Mouse (Mus musculus) heart, adult 2 months (tissue): Measurements from ENCODE around the gene Card9. TPM values are rescaled to one million over a fixed set of nuclear protein-coding genes. Genes with fewer than 3 reads are reported as not detected.

Experiments
- DNase-seq, 2 experiments: peaks; one replicate each; pipeline ENCODE4 v3.0.0; 2021
- H3K27ac ChIP-seq: fragments of 200-600 bp; 2 replicates; pipeline ENCODE4 v1.8.1; 2022
- H3K27me3 ChIP-seq: fragments of 200-500 bp; 2 replicates; pipeline ENCODE4 v1.6.1; 2012; ENCODE audit warnings: mild to moderate bottlenecking, low read length, inconsistent platforms, mixed read lengths; ENCODE audit not compliant: control insufficient read depth, insufficient read depth
- H3K36me3 ChIP-seq: fragments of 200-500 bp; 2 replicates; pipeline ENCODE4 v1.6.1; 2012; ENCODE audit warnings: low read length, inconsistent platforms; ENCODE audit not compliant: control insufficient read depth, insufficient read depth
- H3K4me1 ChIP-seq: fragments of 200-500 bp; 2 replicates; pipeline ENCODE4 v1.6.1; 2011; ENCODE audit warnings: low read length; ENCODE audit not compliant: control insufficient read depth, insufficient read depth
- H3K4me3 ChIP-seq: fragments of 200-600 bp; 2 replicates; pipeline ENCODE4 v1.8.1; 2022
- H3K79me2 ChIP-seq: fragments of 200-500 bp; replicated peaks from 2 replicates; pipeline ENCODE4 v1.6.1; 2012; ENCODE audit warnings: mild to moderate bottlenecking, inconsistent platforms, low read length, moderate library complexity, mixed read lengths; ENCODE audit not compliant: control insufficient read depth, insufficient read depth
- H3K9ac ChIP-seq: fragments of 200-500 bp; 2 replicates; pipeline ENCODE4 v1.6.1; 2012; ENCODE audit warnings: low read depth, mild to moderate bottlenecking, control low read depth, inconsistent platforms, low read length, mixed read lengths
- CTCF ChIP-seq: fragments of 200-600 bp; IDR thresholded peaks from 2 replicates; pipeline ENCODE4 v1.8.1; 2022; ENCODE audit warnings: antibody characterized with exemption, mild to moderate bottlenecking, moderate library complexity
- EP300 ChIP-seq: fragments of 200-500 bp; IDR thresholded peaks from 2 replicates; pipeline ENCODE4 v1.6.1; 2011; ENCODE audit warnings: low read depth, low read length, control low read depth; ENCODE audit not compliant: insufficient read depth
- POLR2A ChIP-seq: fragments of 200-500 bp; IDR thresholded peaks from 2 replicates; pipeline ENCODE4 v1.6.1; 2011; ENCODE audit warnings: mild to moderate bottlenecking, low read depth, low read length, control low read depth; ENCODE audit not compliant: insufficient read depth
- WGBS: fragments of 180-500 bp; shearing (Covaris S2); methylation state at CpG from one replicate; pipeline ENCODE4 v1.1.7; 2018; 5-methylcytosine and 5-hydroxymethylcytosine counted together
- intact Hi-C: fragments of 180-260 bp; cut with DNase I; formaldehyde crosslinking; loops from one replicate; pipeline ENCODE4 v1.15.1; 2025
- polyA plus RNA-seq: library from polyadenylated mRNA; depleted of rRNA; stranded (reverse); fragments of >200 nt; gene quantifications from 2 replicates; pipeline ENCODE4 v1.2.3, GENCODE M21; 2012
- total RNA-seq, 2 experiments: library from RNA; stranded (reverse); gene quantifications; 2 replicates each; pipeline ENCODE4 v1.2.3; 2021

The Card9 gene
- total and polyA plus RNA-seq, 3 experiments = 1.0 to 4.1 (median 1.2) TPM

DNA sequence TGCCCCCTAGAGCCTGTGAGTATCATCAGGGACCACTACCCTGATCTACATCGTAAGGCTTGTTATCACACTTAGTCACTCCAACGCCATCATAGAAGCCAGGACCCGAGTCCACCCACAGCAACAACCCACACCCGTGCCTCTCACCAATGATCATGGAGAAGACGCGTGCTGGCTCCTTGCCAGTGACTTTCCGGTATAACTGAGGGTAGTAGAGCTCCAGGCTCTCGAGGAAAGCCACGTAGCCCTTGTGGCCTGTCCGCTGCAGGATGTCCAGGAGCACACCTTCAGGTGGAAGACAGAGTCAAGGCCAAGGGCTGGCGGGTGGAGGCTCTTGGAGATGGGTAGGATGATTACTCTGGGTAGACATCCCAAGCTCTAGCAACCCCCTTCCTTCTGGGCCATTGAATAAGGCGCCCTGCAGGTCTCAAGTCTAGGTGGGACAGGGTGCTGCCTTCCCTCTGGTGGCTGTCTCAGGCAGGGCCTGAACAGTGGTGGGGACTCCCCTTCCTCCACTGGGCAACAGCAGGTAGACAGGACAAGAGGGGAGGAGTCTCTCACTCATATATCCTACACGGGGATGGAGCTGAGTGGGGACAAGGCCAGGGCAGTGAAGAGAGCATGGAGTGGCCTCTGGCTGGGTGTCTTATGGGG lies 1.9 kb downstream of the Card9 start:
- TF ChIP-seq CTCF (no peak), POLR2A (no peak), EP300 (no peak)
- Histone ChIP-seq H3K27ac (no peak overlapping the region; the same call in 1 of the 2 replicates), H3K27me3 (no peaks in the 10 kb centered on the region), H3K36me3 (no peaks in the 10 kb centered on the region), H3K4me3 (no peak overlapping the region), H3K9ac (no peak overlapping the region), H3K79me2 (no peaks in the 10 kb centered on the region), H3K4me1 (peaks cover 3% of the 10 kb centered on the region)
- intact Hi-C loops = no loop called here
- DNase-seq = no peak
- 78% methylated on average over 13 of the region's 13 CpGs for WGBS

DNA sequence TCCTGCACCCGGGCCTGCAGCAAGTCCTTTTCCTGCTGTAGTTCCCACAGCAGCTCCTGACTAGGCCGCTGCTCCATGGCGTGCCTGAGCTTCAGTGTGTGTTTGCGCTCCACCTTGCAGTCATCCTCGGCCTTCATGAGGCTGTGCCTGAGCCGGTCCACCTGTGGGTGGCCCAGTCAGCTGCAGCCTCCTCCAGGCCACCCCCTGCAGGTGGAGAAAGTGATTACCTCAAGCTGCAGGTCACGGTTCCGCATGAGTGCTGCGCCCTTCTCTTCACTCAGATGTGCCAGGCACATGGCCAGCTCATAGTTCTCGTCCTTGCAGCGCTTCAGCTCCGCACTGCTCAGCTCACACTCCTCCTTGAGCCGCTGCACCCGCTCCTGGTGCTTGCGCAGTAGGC lies 3.2 kb downstream of the Card9 start:
- no peaks in the 10 kb centered on the region for H3K36me3 ChIP-seq
- WGBS = 69% methylated on average over 15 of the region's 15 CpGs
- peaks cover under 1% of the 10 kb centered on the region; the same call in 1 of the 2 replicates for H3K79me2 ChIP-seq
- H3K9ac ChIP-seq = no peak overlapping the region
- intact Hi-C loops = no loop called here
- H3K27me3 ChIP-seq = no peaks in the 10 kb centered on the region
- no peak overlapping the region for H3K27ac ChIP-seq
- H3K4me1 ChIP-seq = peaks cover 6% of the 10 kb centered on the region
- H3K4me3 ChIP-seq = no peak overlapping the region
- DNase-seq = no peak
- TF ChIP-seq POLR2A (no peak), CTCF (0 out of 2 replicates have a peak, but pooled peaks have one; percentile 10), EP300 (no peak)

DNA sequence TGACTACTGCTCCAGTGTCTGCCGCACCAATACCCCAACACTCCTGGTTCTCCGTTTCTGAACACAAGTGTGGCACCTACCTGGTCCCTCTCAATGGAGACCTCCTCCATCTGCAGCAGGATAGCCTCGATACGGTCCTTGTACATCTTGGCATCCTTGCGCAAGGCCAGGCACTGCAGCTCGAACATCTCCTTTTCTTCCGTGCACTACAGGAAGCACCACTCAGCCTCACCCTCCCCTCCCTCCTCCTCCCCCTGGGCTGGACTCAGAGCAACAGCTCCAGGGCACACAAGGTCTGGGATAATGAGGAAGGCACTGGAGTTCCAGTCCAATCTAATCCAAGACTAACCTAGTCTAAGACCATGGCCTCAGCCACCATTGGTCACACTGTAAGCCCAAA lies 4.0 kb downstream of the Card9 start:
- Histone ChIP-seq H3K27me3 (no peaks in the 10 kb centered on the region), H3K4me1 (peaks cover 7% of the 10 kb centered on the region), H3K79me2 (peaks cover 3% of the 10 kb centered on the region; the same call in 1 of the 2 replicates), H3K4me3 (no peak overlapping the region), H3K27ac (no peak overlapping the region), H3K9ac (no peak overlapping the region), H3K36me3 (no peaks in the 10 kb centered on the region)
- WGBS = 60% methylated on average over 7 of the region's 7 CpGs
- no peak for DNase-seq
- TF ChIP-seq POLR2A (no peak), CTCF (no peak), EP300 (no peak)
- intact Hi-C loops = no loop called here

DNA sequence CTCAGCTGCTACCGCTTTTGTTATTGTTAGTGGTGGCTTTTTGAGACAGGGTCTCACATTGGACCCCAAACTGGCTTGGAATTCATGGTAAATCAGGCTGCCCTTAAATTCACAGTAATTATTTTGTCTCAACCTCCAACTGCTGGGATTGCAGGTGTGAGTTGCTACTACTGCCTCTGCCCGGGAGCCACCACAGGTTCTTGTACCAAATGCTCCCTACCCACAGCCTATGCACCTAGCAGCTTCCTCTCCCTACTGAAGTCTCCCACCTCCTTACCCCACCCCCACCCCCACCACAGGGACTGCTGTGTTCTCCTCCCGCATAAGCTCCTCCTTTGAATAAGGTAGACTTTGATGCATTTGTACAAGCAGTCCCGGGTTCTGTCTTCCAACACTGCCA lies 4.5 kb downstream of the Card9 start:
- Histone ChIP-seq H3K36me3 (no peaks in the 10 kb centered on the region), H3K4me3 (no peak overlapping the region), H3K4me1 (peaks cover 7% of the 10 kb centered on the region), H3K27ac (no peak overlapping the region), H3K9ac (no peak overlapping the region), H3K79me2 (peaks cover 3% of the 10 kb centered on the region; the same call in 1 of the 2 replicates), H3K27me3 (no peaks in the 10 kb centered on the region)
- WGBS = 87% methylated on average over 4 of the region's 4 CpGs
- no peak for DNase-seq
- intact Hi-C loops = no loop called here
- TF ChIP-seq POLR2A (no peak), EP300 (no peak), CTCF (no peak)

DNA sequence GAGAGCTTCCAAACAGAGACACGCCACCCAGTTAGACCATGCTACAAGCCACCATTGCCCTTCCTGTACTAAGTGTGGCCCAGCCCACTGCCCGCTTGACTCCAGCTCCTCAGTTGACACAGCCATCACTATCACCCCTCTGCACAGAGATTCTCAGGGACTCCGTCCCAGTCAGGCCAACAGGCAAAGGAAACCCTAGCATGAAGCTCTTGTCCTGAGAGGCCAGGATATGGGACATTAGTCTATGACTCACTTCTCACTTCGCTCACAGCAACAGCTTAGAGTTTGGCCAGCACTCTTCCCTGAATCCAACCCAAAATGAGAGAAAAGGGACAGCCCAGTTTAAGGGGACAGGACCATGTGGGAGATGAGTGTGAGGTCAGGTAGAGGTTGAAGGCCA lies 6.3 kb downstream of the Card9 start:
- Histone ChIP-seq H3K36me3 (no peaks in the 10 kb centered on the region), H3K4me1 (peaks cover 8% of the 10 kb centered on the region), H3K4me3 (no peak overlapping the region), H3K27ac (no peak overlapping the region), H3K27me3 (no peaks in the 10 kb centered on the region), H3K79me2 (peaks cover 3% of the 10 kb centered on the region; the same call in 1 of the 2 replicates), H3K9ac (no peak overlapping the region)
- no peak for DNase-seq
- intact Hi-C loops = loop anchor here (5.0 kb wide), 2 partner anchors 33 to 37 kb away; partner anchors contain the start of genes Entr1, Gpsm1 and Pmpca
- WGBS = 78% methylated on average over 4 of the region's 4 CpGs
- TF ChIP-seq POLR2A (no peak), CTCF (no peak), EP300 (no peak)
